Mouse (Mus musculus): Measurements from ENCODE around the gene Ap1s1. TPM values are rescaled to one million over a fixed set of nuclear protein-coding genes. Genes with fewer than 3 reads are reported as not detected.

The Ap1s1 gene
- polyA plus RNA-seq, 1 experiment from 2014 or later, result 60.7 TPM

DNA sequence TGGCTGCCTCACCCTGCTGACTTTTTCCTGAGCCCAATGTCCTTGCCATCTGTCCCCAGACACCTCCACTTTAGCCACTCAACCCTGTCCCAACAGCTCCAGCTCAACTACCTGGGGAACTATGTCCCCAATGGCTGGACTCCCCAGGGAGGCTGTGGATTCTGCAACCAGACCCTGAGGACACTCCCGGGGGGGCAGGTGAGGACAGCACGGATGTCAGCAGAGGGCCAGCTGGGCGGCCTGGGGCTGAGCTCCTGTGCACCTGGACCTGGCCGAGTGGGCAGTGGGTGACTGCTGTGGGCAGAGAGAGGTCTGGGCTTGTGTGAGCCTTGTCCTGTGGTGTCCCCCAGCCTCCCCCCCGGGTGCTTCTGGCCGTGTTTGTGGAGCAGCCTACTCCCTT lies 56.1 kb downstream of the Ap1s1 start:
- Histone ChIP-seq H3K27ac (ENCODE audit: low read depth) (no peak overlapping the region), H3K9me3 (ENCODE audit: low read length) (no peaks in the 10 kb centered on the region), H3K27me3 (ENCODE audit: insufficient read depth, low read length) (no peaks in the 10 kb centered on the region), H3K4me1 (ENCODE audit: insufficient read depth) (peaks cover 16% of the 10 kb centered on the region), H3K36me3 (replicated peaks; ENCODE audit: insufficient read depth, low read length) (peaks cover 32% of the 10 kb centered on the region), H3K9ac (replicated peaks) (no peak overlapping the region), H3K4me2 (ENCODE audit: low read depth, low read length) (no peak overlapping the region), H3K4me3 (ENCODE audit: low read depth, low read length) (no peak overlapping the region)
- 81% methylated on average over 6 of the region's 6 CpGs for WGBS (ENCODE audit: insufficient replicate concordance)
- DNase-seq, result no peak
- TF ChIP-seq EP300 (IDR thresholded peaks at IDR 0.05; ENCODE audit: low read depth) (no peak), CTCF (IDR thresholded peaks at IDR 0.05; ENCODE audit: low read depth) (no peak)
- ATAC-seq, result no peak

DNA sequence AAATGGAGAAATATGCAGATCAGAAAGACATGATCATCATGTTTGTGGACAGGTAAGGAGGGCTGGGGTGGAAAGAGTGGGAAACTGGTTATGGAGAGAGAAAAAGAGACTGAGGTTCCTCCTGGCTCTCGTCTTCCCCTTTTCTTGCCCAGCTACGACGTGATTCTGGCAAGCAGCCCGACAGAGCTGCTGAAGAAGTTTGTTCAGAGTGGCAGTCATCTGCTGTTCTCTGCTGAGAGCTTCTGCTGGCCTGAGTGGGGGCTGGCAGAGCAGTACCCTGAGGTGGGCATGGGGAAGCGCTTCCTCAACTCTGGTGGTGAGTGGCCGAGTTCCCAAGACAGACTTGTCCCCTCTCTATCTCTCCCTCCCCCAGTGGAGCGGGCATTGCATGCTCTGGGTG lies 57.5 kb downstream of the Ap1s1 start:
- DNase-seq (no peak), ATAC-seq (no peak)
- Histone ChIP-seq H3K9me3 (ENCODE audit: low read length) (no peaks in the 10 kb centered on the region), H3K4me2 (ENCODE audit: low read depth, low read length) (peak overlapping the region; percentile 99), H3K27me3 (ENCODE audit: insufficient read depth, low read length) (no peaks in the 10 kb centered on the region), H3K27ac (ENCODE audit: low read depth) (no peak overlapping the region), H3K4me1 (ENCODE audit: insufficient read depth) (peaks cover 16% of the 10 kb centered on the region), H3K36me3 (replicated peaks; ENCODE audit: insufficient read depth, low read length) (peaks cover 33% of the 10 kb centered on the region; the same call in 1 of the 2 replicates), H3K9ac (replicated peaks) (0 out of 2 replicates have a peak overlapping the region, but pooled peaks have one; percentile 91), H3K4me3 (ENCODE audit: low read depth, low read length) (peak overlapping the region; percentile 99; the same call in 1 of the 2 replicates)
- WGBS (ENCODE audit: insufficient replicate concordance), result 42% methylated on average over 6 of the region's 7 CpGs
- TF ChIP-seq CTCF (IDR thresholded peaks at IDR 0.05; ENCODE audit: low read depth) (no peak), EP300 (IDR thresholded peaks at IDR 0.05; ENCODE audit: low read depth) (no peak)

DNA sequence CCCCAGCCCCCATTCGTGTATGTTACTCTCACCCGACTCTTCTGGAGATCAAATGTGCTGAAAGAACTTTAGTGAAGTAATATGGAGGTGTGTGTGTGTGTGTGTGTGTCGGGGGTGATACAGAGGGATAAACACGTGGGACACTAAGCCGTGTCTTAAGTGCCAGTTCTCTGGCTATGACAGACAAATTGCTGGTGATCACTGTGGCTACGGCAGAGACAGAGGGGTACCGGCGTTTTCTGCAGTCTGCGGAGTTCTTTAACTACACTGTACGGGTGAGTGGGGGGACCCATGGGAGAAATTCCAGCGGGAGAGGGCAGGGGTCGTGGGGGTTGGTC lies 58.0 kb downstream of the Ap1s1 start, which contains the start of gene Znhit1:
TSS of gene Znhit1 (minus strand) at position 88 of the 338 bp plus-strand sequence.
- 6% methylated on average over 12 of the region's 12 CpGs for WGBS (ENCODE audit: insufficient replicate concordance)
- ATAC-seq (no peak), DNase-seq (no peak)

DNA sequence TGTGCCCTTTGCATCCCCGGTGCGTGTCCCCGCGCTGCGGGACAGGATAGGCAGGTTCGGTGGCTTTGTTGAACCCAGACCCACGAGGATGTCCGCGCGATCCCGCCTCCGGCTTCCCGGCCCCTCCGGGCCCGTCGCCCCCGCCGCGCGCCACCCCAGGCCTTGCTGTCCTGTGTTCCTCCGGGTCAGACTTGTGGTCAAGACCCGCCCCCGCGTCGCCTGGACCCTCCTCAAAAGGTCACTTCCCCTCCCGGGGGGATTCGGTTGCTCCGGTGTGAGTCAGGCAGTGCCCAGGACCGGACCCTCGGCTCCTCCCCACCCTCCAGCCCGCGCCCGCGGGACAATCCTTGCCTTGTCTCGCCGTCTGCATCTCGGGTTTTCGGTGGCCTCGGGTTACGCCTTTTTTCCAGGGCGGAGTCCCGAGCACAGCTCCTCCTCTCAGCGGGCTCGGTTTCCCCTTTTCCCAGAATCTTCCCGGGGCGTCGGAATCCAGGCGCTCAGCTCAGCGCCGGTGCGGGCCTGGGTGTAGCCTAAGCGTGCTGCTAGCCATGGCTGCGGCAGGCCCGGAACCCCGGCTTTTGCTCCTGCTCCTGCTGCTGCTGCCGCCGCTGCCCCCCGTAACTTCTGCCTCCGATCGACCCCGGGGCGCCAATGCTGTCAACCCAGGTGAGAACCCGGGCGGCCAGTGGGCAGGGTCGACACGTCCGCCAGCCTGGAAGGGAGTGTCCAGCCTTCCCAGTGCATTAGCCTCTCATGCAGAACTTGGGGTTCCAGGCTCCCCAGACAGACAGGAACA lies 58.6 kb downstream of the Ap1s1 start:
- peaks cover 34% of the 10 kb centered on the region; the same call in 1 of the 2 replicates for H3K36me3 ChIP-seq (replicated peaks; ENCODE audit: insufficient read depth, low read length)
- ATAC-seq (peak; percentile 60), DNase-seq (peak; percentile 81)
- H3K9me3 ChIP-seq (ENCODE audit: low read length), result no peaks in the 10 kb centered on the region
- WGBS (ENCODE audit: insufficient replicate concordance), result 1% methylated on average over 65 of the region's 67 CpGs
- peak overlapping the region; percentile 91 for H3K9ac ChIP-seq (replicated peaks)
- H3K27me3 ChIP-seq (ENCODE audit: insufficient read depth, low read length), result no peaks in the 10 kb centered on the region
- H3K27ac ChIP-seq (ENCODE audit: low read depth), result peak overlapping the region; percentile 91
- TF ChIP-seq CTCF (IDR thresholded peaks at IDR 0.05; ENCODE audit: low read depth) (no peak), EP300 (IDR thresholded peaks at IDR 0.05; ENCODE audit: low read depth) (no peak)
- peak overlapping the region; percentile 99 for H3K4me2 ChIP-seq (ENCODE audit: low read depth, low read length)
- peak overlapping the region; percentile 99 for H3K4me3 ChIP-seq (ENCODE audit: low read depth, low read length)
- peaks cover 16% of the 10 kb centered on the region for H3K4me1 ChIP-seq (ENCODE audit: insufficient read depth)

More for the DNA sequence above, 58.0 kb downstream of the Ap1s1 start, which contains the start of gene Znhit1:
- Histone ChIP-seq H3K27ac (ENCODE audit: low read depth) (peak within 1 kb of the TSS; percentile 91), H3K4me2 (ENCODE audit: low read depth, low read length) (peak within 1 kb of the TSS; percentile 99), H3K9ac (replicated peaks) (peak within 1 kb of the TSS; percentile 91), H3K9me3 (ENCODE audit: low read length) (no peaks in the 10 kb centered on the region), H3K4me1 (ENCODE audit: insufficient read depth) (peaks cover 16% of the 10 kb centered on the region), H3K4me3 (ENCODE audit: low read depth, low read length) (peak within 1 kb of the TSS; percentile 99), H3K36me3 (replicated peaks; ENCODE audit: insufficient read depth, low read length) (peaks cover 35% of the 10 kb centered on the region; the same call in 1 of the 2 replicates), H3K27me3 (ENCODE audit: insufficient read depth, low read length) (no peaks in the 10 kb centered on the region)
- no peak for TF ChIP-seq CTCF (IDR thresholded peaks at IDR 0.05; ENCODE audit: low read depth)
- no peak for TF ChIP-seq EP300 (IDR thresholded peaks at IDR 0.05; ENCODE audit: low read depth)

DNA sequence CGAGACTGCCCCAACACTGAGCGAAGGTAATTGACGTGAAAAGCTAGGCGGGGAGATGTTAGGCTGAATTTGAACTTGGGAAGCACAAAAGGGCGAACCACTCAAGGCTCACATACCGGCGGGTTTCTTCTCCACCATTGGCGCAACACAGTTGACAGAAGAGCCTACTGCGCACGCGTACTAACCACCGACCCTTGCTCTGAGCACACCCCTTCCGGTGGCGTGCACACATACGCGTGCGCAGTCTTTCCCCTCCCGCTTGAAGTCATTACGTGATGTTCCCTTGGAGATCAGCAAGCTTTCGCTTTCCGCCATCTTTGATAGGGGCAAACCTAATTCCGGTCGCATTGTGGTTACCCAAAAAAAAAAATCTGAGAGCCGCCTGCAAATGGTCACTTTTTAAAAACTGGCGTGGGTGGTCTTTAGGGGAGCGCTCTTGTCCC lies 59.2 kb downstream of the Ap1s1 start, which contains the start of gene Plod3:
TSS of gene Plod3 (plus strand) at position 325 of the 443 bp plus-strand sequence.
- Histone ChIP-seq H3K4me2 (ENCODE audit: low read depth, low read length) (peak within 1 kb of the TSS; percentile 99), H3K4me3 (ENCODE audit: low read depth, low read length) (peak within 1 kb of the TSS; percentile 99), H3K4me1 (ENCODE audit: insufficient read depth) (peaks cover 16% of the 10 kb centered on the region), H3K27ac (ENCODE audit: low read depth) (peak within 1 kb of the TSS; percentile 91), H3K27me3 (ENCODE audit: insufficient read depth, low read length) (no peaks in the 10 kb centered on the region), H3K9ac (replicated peaks) (peak within 1 kb of the TSS; percentile 91), H3K36me3 (replicated peaks; ENCODE audit: insufficient read depth, low read length) (peaks cover 31% of the 10 kb centered on the region; the same call in 1 of the 2 replicates), H3K9me3 (ENCODE audit: low read length) (no peaks in the 10 kb centered on the region)
- peak; percentile 95 for ATAC-seq
- WGBS (ENCODE audit: insufficient replicate concordance), result under 1% methylated on average over 26 of the region's 26 CpGs
- DNase-seq, result peak; percentile 97
- TF ChIP-seq CTCF (IDR thresholded peaks at IDR 0.05; ENCODE audit: low read depth) (no peak), EP300 (IDR thresholded peaks at IDR 0.05; ENCODE audit: low read depth) (no peak)

MicroRNAs encoded within 50 kb of the gene (microRNA counts, 519-probe panel; counts per million panel counts)
- microRNA mmu-miR-702, result not detected

Small RNAs within 50 kb of the gene (microRNA-seq; reads per million reads assigned to microRNA genes)
- gene Mir702, result 22.3 reads per million, percentile 28 among the genes with 10 or more reads in this experiment

Other genes starting within 250 kb of the Ap1s1 start
- 0.12 TPM in 1 of 2 replicates, not detected in the other for gene Col26a1, start 162.9 kb downstream of the Ap1s1 start, polyA plus RNA-seq (2015; fragmentation: Nextera tagmentation; extraction: Ambion mirVana)
- gene Ift22, start 138.0 kb downstream of the Ap1s1 start, polyA plus RNA-seq (2015; fragmentation: Nextera tagmentation; extraction: Ambion mirVana), result 9.8 and 11.5 TPM in 2 replicates
- gene Fis1, start 92.9 kb downstream of the Ap1s1 start, polyA plus RNA-seq (2015; fragmentation: Nextera tagmentation; extraction: Ambion mirVana), result 173 and 176 TPM in 2 replicates
- gene Cldn15, start 79.5 kb downstream of the Ap1s1 start, polyA plus RNA-seq (2015; fragmentation: Nextera tagmentation; extraction: Ambion mirVana), result 6.7 and 7.0 TPM in 2 replicates
- 7.6 and 8.8 TPM in 2 replicates for gene Plod3, start 59.1 kb downstream of the Ap1s1 start, polyA plus RNA-seq (2015; fragmentation: Nextera tagmentation; extraction: Ambion mirVana)
- 44.1 and 47.2 TPM in 2 replicates for gene Znhit1, start 58.1 kb downstream of the Ap1s1 start, polyA plus RNA-seq (2015; fragmentation: Nextera tagmentation; extraction: Ambion mirVana)
- gene Vgf, start 19.7 kb downstream of the Ap1s1 start, polyA plus RNA-seq (2015; fragmentation: Nextera tagmentation; extraction: Ambion mirVana), result not detected in 2 replicates
- 0.23 and 0.25 TPM in 2 replicates for gene Serpine1, start 26.1 kb upstream of the Ap1s1 start, polyA plus RNA-seq (2015; fragmentation: Nextera tagmentation; extraction: Ambion mirVana)
- gene Trim56, start 70.1 kb upstream of the Ap1s1 start, polyA plus RNA-seq (2015; fragmentation: Nextera tagmentation; extraction: Ambion mirVana), result 6.4 and 7.4 TPM in 2 replicates
- gene Muc3, start 103.2 kb upstream of the Ap1s1 start, polyA plus RNA-seq (2015; fragmentation: Nextera tagmentation; extraction: Ambion mirVana), result not detected in 2 replicates
- gene Muc3a, start 166.3 kb upstream of the Ap1s1 start, polyA plus RNA-seq (2015; fragmentation: Nextera tagmentation; extraction: Ambion mirVana), result 0.07 and 0.09 TPM in 2 replicates
- gene Ache, start 241.4 kb upstream of the Ap1s1 start, polyA plus RNA-seq (2015; fragmentation: Nextera tagmentation; extraction: Ambion mirVana), result 10.3 and 11.1 TPM in 2 replicates
- 9.1 and 9.5 TPM in 2 replicates for gene Ufsp1, start 248.5 kb upstream of the Ap1s1 start, polyA plus RNA-seq (2015; fragmentation: Nextera tagmentation; extraction: Ambion mirVana)